Mouse (Mus musculus): ENCODE measurements around the gene Sox5.

GRCm38 (mm10) chr6:144086096-144086810, 695.5 kb downstream of the Sox5 start:
- TF ChIP-seq CTCF (IDR thresholded peaks at IDR 0.05; ENCODE audit: low read depth) = no peak
- no peak for TF ChIP-seq EP300 (IDR thresholded peaks at IDR 0.05; ENCODE audit: low read depth)

All from liver, embryonic 14.5 days (tissue).